Mouse (Mus musculus) kidney, postnatal 0 days (tissue): ENCODE measurements at regions not wholly inside any gene's neighbourhood (a gene's known extent, or its start where the extent isn't known, plus 50 kb on each side); places are given as distances from the start of the nearest gene placed in this dataset.
A peak's percentile ranks its signal among the peaks of the same experiment; 100 is the strongest.

Experiments
- ATAC-seq: fragments of 200-750 bp; cut with Nextera tagmentation; replicated peaks from 2 replicates; pipeline ENCODE4 v1.8.0; 2017; ENCODE audit warnings: low read depth, moderate number of reproducible peaks, moderate TSS enrichment, moderate library complexity; ENCODE audit not compliant: low FRiP score
- DNase-seq: peaks from one replicate; pipeline ENCODE4 v3.0.0-alpha.2; 2016; ENCODE audit warnings: low spot score
- H3K27ac ChIP-seq: fragments of 300-500 bp; sonication (generic); 2 replicates; pipeline ENCODE4 v1.5.1; 2014; ENCODE audit warnings: mild to moderate bottlenecking
- H3K27me3 ChIP-seq: fragments of 300-500 bp; sonication (generic); 2 replicates; pipeline ENCODE4 v1.6.1; 2014; ENCODE audit warnings: low read length, mixed read lengths; ENCODE audit not compliant: insufficient read depth
- H3K36me3 ChIP-seq: fragments of 300-500 bp; sonication (generic); 2 replicates; pipeline ENCODE4 v1.6.1; 2014; ENCODE audit warnings: low read length, mixed read lengths; ENCODE audit not compliant: insufficient read depth
- H3K4me1 ChIP-seq: fragments of 300-500 bp; sonication (generic); replicated peaks from 2 replicates; pipeline ENCODE4 v1.6.1; 2014; ENCODE audit warnings: antibody characterized with exemption, low read length, mixed read lengths; ENCODE audit not compliant: insufficient read depth
- H3K4me2 ChIP-seq: fragments of 300-500 bp; sonication (generic); 2 replicates; pipeline ENCODE4 v1.6.1; 2014; ENCODE audit warnings: mild to moderate bottlenecking, low read length, moderate library complexity, mixed read lengths
- H3K4me3 ChIP-seq: fragments of 300-500 bp; sonication (generic); replicated peaks from 2 replicates; pipeline ENCODE4 v1.5.1; 2014; ENCODE audit warnings: low read depth, low read length
- H3K9ac ChIP-seq: fragments of 300-500 bp; sonication (generic); 2 replicates; pipeline ENCODE4 v1.6.1; 2014; ENCODE audit warnings: low read depth, low read length
- H3K9me3 ChIP-seq: fragments of 300-500 bp; sonication (generic); replicated peaks from 2 replicates; pipeline ENCODE4 v1.6.1; 2016; ENCODE audit warnings: low read length, inconsistent platforms, mixed read lengths
- CTCF ChIP-seq: IDR thresholded peaks from 2 replicates; pipeline ENCODE4 v1.5.1; 2016; ENCODE audit warnings: antibody characterized with exemption, low read depth, mild to moderate bottlenecking, moderate library complexity
- WGBS: fragments of 180-500 bp; shearing (Covaris S2); extraction: QIAGEN DNeasy Blood & Tissue Kit; methylation state at CpG from one replicate; pipeline ENCODE4 v1.1.7; 2014; 5-methylcytosine and 5-hydroxymethylcytosine counted together

- no peaks in the 10 kb centered on the region for H3K4me1 ChIP-seq
- no peak overlapping the region for H3K4me3 ChIP-seq
- 31% methylated on average over 4 of the region's 4 CpGs for WGBS
- peak; percentile 52 for DNase-seq
- no peak overlapping the region for H3K9ac ChIP-seq
- H3K27me3 ChIP-seq = no peaks in the 10 kb centered on the region
- TF ChIP-seq CTCF = no peak
- H3K36me3 ChIP-seq = no peaks in the 10 kb centered on the region
- no peak for ATAC-seq
- no peak overlapping the region for H3K27ac ChIP-seq
- H3K4me2 ChIP-seq = no peak overlapping the region
- H3K9me3 ChIP-seq = no peaks in the 10 kb centered on the region
Measured at GRCm38 (mm10) chr13:26865930-26866555, 96.1 kb upstream of the Hdgfl1 start.

- DNase-seq = no peak
- Histone ChIP-seq H3K4me3 (no peak overlapping the region), H3K9ac (no peak overlapping the region), H3K27me3 (no peaks in the 10 kb centered on the region), H3K4me2 (no peak overlapping the region), H3K9me3 (no peaks in the 10 kb centered on the region), H3K4me1 (no peaks in the 10 kb centered on the region), H3K36me3 (no peaks in the 10 kb centered on the region), H3K27ac (no peak overlapping the region)
- WGBS = 57% methylated on average over 3 of the region's 3 CpGs
- no peak for ATAC-seq
- no peak for TF ChIP-seq CTCF
Measured at GRCm38 (mm10) chr13:26867794-26868193, 97.8 kb upstream of the Hdgfl1 start.

GRCm38 (mm10) chr13:26916477-26916876 is 140.9 kb upstream of the Prl start:
- WGBS = 46% methylated on average over 7 of the region's 7 CpGs
- Histone ChIP-seq H3K4me3 (no peak overlapping the region), H3K4me1 (no peaks in the 10 kb centered on the region), H3K36me3 (no peaks in the 10 kb centered on the region), H3K9me3 (no peaks in the 10 kb centered on the region), H3K9ac (no peak overlapping the region), H3K27ac (no peak overlapping the region), H3K4me2 (no peak overlapping the region), H3K27me3 (no peaks in the 10 kb centered on the region)
- ATAC-seq (no peak), DNase-seq (peak; percentile 84)
- TF ChIP-seq CTCF = no peak

- WGBS = 13% methylated on average over 4 of the region's 4 CpGs
- no peaks in the 10 kb centered on the region for H3K36me3 ChIP-seq
- no peak overlapping the region; the same call in 1 of the 2 replicates for H3K27ac ChIP-seq
- H3K4me3 ChIP-seq = no peak overlapping the region
- no peaks in the 10 kb centered on the region for H3K4me1 ChIP-seq
- ATAC-seq (peak; percentile 63; the same call in 1 of the 2 replicates), DNase-seq (peak; percentile 88)
- TF ChIP-seq CTCF = no peak
- no peaks in the 10 kb centered on the region for H3K9me3 ChIP-seq
- H3K27me3 ChIP-seq = no peaks in the 10 kb centered on the region
- H3K9ac ChIP-seq = no peak overlapping the region
- H3K4me2 ChIP-seq = no peak overlapping the region
Measured at GRCm38 (mm10) chr13:26932695-26933438, 124.5 kb upstream of the Prl start.

GRCm38 (mm10) chr13:26933838-26934237 is 123.5 kb upstream of the Prl start:
- DNase-seq = no peak
- Histone ChIP-seq H3K4me2 (no peak overlapping the region), H3K4me1 (no peaks in the 10 kb centered on the region), H3K4me3 (no peak overlapping the region), H3K27ac (no peak overlapping the region), H3K9ac (no peak overlapping the region), H3K27me3 (no peaks in the 10 kb centered on the region), H3K36me3 (no peaks in the 10 kb centered on the region), H3K9me3 (no peaks in the 10 kb centered on the region)
- WGBS = 39% methylated on average over 5 of the region's 5 CpGs
- TF ChIP-seq CTCF = no peak
- ATAC-seq = no peak

- Histone ChIP-seq H3K4me3 (no peak overlapping the region), H3K27me3 (no peaks in the 10 kb centered on the region), H3K27ac (no peak overlapping the region), H3K36me3 (no peaks in the 10 kb centered on the region), H3K4me2 (no peak overlapping the region), H3K4me1 (no peaks in the 10 kb centered on the region), H3K9ac (no peak overlapping the region), H3K9me3 (no peaks in the 10 kb centered on the region)
- DNase-seq = peak; percentile 14
- ATAC-seq = no peak
- no peak for TF ChIP-seq CTCF
Measured at GRCm38 (mm10) chr13:26940436-26940835, 116.9 kb upstream of the Prl start.
